Mouse (Mus musculus) lung, postnatal 4 days (tissue): ENCODE results near the gene Pgam1.
"Not testable (repeated sequence)": the region's sequence is repeated elsewhere in the genome, so short reads cannot be mapped to it uniquely, and the experiment has no call there.

Source experiments
- DNase-seq, 2 experiments: peaks; one replicate each; pipeline ENCODE4 v3.0.0; 2021

The Pgam1 gene

GRCm38 (mm10) chr19:41912121-41913080 lies 678 bp downstream of the Pgam1 start:
- DNase-seq = peak; percentile 34 to 44

- no peak for DNase-seq
These were observed 2.3 kb downstream of the Pgam1 start for GRCm38 (mm10) chr19:41913774-41914591.

- not testable (repeated sequence) for DNase-seq
These were observed 2.8 kb downstream of the Pgam1 start for GRCm38 (mm10) chr19:41914592-41914882.

- no peak for DNase-seq
These were observed 3.6 kb downstream of the Pgam1 start for GRCm38 (mm10) chr19:41915294-41915693.

- no peak for DNase-seq
These were observed 5.1 kb downstream of the Pgam1 start for GRCm38 (mm10) chr19:41916853-41917252.

GRCm38 (mm10) chr19:41919471-41919870 lies 7.7 kb downstream of the Pgam1 start:
- DNase-seq = no peak

- DNase-seq = no peak
These were observed 8.8 kb downstream of the Pgam1 start for GRCm38 (mm10) chr19:41920412-41921067.

- no peak for DNase-seq
These were observed 21.0 kb downstream of the Pgam1 start for GRCm38 (mm10) chr19:41932686-41933085.

GRCm38 (mm10) chr19:41933179-41934086 lies 21.7 kb downstream of the Pgam1 start, which contains the start of the genes Exosc1 and Zdhhc16:
Exosc1 (minus strand) TSS chr19:41933423.
Zdhhc16 (plus strand) TSS chr19:41933480.
- DNase-seq = peak; percentile 98 to 99

GRCm38 (mm10) chr19:41934124-41934523 lies 22.4 kb downstream of the Pgam1 start:
- no peak for DNase-seq

- DNase-seq = no peak
These were observed 24.2 kb downstream of the Pgam1 start for GRCm38 (mm10) chr19:41935921-41936320.

GRCm38 (mm10) chr19:41938539-41938938 lies 26.8 kb downstream of the Pgam1 start:
- no peak for DNase-seq

- no peak for DNase-seq
These were observed 32.1 kb downstream of the Pgam1 start for GRCm38 (mm10) chr19:41943841-41944240.

GRCm38 (mm10) chr19:41952287-41952686 lies 40.6 kb downstream of the Pgam1 start:
- DNase-seq = peak in 1 of 2 experiments; percentile 12

GRCm38 (mm10) chr19:41953574-41953973 lies 41.9 kb downstream of the Pgam1 start:
- DNase-seq = no peak
